Mouse (Mus musculus) neutrophil, adult 83 days (primary cell): Measurements from ENCODE around the gene Hoxb3. TPM values are rescaled to one million over a fixed set of nuclear protein-coding genes. Genes with fewer than 3 reads are reported as not detected.

Experiments
- total RNA-seq, 2 experiments: library from RNA; stranded (reverse); gene quantifications; one replicate each; pipeline ENCODE4 v1.2.4; 2023

The Hoxb3 gene
- 1 to 10 TPM in 1 of 2 experiments, under 1 TPM in 1; 0.99 to 1.7 TPM for total RNA-seq

DNA sequence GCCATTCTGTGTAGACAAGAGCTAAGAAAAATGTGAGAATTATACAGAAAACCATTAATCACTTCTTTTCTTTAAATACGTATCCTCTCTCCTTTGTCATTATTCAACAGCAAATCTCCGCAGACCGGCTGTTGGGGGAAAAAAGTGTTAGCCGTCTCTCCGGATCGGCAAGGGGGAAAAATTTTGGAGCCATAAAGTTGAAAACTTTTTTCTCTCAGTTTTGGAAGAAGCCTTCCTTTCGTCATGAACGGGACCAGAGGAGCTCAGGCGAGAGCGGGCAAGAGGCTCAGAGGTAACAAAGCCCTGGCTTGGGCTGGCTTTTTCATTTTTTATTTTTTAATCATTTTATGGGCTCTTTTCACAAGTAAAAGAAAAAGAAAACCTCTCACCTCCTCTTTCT, at the start of gene Hoxb3:
Hoxb3 (plus strand) TSS at position 173 of the 400 bp plus-strand sequence.

DNA sequence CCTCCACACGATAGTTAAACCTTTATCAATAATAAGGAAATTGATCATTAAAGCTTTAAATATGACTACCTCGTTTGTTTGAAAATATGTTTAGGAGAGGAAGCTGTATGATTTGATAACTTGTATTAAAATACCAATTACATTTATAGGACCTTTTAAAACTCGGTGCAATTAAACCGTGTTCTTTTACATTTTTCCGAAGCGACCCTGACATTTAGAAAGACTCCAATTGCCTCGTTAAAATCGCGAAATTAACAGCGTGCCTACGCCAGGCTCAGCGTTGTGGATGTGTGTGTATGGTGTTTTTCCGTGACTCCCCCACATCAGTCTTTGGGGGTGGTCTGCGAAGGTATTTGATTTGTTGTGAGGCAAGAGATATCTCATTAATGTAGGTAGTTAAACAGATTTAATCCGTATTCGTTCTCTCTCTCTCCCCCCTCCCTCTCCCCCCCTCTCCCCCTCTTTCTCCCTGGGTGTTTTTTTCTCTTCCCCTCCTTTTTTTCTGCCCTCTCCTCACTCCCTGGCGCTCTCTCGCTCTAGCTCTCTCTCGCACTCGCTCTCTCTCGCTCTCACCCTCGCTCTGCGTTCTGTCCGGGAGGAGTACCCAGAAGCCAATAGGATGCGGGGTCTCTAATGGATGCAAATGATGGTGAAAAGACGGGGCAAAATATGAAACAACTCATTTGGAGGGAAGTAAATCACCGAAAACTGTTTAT, 41.1 kb upstream of the Hoxb3 start, which contains the start of gene Hoxb8:
Hoxb8 (plus strand) TSS at position 51 of the 716 bp plus-strand sequence.

DNA sequence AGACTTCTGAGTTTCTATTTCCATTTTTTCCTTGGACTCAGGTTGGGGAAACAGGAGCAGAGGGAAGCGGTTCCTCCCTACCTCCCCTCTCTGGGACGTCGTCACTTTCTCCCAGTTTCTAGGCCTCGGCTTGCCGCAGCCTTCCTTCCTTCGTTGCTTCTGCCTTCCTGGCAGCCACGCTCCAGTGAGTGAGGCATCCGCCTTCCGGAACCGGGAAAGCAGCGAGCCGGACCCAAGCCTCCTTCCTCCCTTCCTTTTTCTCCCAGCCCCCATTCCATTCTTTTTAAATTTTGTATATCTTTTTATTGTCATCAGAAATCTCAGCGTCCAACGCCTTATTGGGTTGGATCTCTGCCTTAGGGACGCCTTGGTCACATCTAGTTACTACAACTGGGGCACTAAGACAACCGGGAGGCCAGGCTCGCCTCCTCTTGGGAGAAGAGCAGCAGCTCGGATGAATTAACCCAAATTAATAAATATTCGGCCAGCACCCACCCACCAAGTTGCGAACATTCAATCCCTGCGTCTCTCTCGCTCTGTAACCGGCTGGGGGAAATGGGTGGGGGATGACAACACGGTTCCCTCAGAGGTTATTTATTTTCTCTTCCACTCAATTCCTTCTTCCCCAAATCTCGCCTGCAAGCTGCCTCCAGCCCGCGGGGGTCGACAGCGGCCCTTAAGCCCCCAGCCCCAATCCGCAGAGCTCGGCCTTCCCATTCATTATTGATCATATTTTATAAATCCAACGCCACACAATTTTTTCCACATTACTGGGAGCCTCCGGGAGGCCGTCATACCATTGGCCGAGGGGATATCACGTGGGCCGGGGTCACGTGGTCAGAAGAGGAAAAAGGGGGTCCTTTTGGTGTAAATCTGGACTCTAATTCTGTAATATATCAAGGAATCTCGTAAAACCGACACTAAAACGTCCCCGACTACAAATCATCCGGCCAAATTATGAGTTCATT, 37.1 kb upstream of the Hoxb3 start, which contains the start of gene Hoxb7:
Hoxb7 (plus strand) TSS at position 853 of the 968 bp plus-strand sequence.

DNA sequence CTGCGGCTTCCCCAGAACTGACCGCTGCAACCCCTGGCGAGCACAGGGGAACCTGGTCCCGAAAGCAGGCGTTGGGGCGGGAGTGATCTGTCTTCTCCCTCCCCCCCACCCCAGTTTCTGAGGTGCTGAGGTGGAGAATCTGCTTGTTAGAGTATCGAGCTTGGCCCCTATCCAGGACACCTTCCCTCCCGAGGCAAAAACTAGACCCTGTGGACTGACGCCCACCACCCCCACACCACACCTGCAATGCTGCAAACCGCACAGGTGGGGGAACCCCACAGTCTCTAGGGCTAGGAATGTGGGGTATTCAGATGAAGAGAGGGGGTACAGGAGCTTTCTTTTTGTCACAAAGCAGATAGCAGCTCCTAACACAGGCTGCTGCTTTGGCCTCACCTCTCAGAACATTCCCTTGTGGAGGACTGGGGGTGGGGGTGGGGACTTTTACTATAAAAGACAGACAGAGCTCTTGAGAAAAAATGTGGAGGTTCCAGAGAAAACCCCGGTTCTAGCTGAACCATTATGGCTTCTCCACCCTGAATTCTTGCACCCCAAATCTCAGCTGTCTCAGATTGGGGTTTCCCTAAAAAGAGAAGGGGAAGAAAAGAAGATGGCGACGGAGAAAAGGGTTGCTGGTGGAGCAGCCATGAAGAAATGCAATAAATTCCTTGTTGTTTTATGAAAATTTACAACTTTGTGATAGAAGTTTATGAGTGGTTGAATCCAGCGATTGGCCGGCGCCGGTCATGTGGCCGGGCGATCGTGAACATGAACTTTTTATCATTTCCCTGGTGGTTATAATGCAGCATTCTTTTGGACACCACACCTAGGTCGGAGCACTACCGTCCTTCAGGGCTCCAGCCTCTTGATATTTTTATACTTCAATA, 31.2 kb upstream of the Hoxb3 start, which contains the start of gene Hoxb6:
Hoxb6 (plus strand) TSS at position 796 of the 884 bp plus-strand sequence.

DNA sequence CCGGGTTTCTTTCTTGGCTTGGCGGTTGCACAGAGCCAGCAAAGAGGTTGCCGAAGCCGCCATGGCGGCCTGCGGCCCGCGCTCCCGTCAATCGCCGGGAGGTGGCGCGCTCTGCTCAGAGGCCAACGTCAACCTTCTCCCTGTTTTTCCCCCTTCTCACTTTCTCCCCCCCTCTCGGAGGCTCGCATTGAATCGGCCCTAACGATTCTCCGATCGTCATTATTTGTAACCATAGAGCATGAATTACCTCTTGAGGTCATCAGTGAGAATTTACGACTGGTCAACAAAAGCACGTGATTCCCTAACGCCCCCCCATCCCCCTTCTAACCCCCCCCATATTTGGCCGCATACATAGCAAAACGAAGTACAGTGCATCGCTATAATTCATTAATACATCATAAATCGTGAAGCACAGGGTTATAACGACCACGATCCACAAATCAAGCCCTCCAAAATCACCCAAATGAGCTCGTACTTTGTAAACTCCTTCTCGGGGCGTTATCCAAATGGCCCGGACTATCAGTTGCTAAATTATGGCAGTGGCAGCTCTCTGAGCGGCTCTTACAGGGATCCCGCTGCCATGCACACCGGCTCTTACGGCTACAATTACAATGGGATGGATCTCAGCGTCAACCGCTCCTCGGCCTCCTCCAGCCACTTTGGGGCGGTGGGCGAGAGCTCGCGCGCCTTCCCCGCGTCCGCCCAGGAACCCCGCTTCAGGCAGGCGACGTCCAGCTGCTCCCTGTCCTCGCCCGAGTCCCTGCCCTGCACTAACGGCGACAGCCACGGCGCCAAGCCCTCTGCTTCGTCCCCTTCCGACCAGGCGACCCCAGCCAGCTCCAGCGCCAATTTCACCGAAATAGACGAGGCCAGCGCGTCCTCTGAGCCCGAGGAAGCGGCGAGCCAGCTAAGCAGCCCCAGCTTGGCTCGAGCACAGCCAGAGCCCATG, 19.7 kb upstream of the Hoxb3 start, which contains the start of gene Hoxb5:
Hoxb5 (plus strand) TSS at position 186 of the 949 bp plus-strand sequence.

DNA sequence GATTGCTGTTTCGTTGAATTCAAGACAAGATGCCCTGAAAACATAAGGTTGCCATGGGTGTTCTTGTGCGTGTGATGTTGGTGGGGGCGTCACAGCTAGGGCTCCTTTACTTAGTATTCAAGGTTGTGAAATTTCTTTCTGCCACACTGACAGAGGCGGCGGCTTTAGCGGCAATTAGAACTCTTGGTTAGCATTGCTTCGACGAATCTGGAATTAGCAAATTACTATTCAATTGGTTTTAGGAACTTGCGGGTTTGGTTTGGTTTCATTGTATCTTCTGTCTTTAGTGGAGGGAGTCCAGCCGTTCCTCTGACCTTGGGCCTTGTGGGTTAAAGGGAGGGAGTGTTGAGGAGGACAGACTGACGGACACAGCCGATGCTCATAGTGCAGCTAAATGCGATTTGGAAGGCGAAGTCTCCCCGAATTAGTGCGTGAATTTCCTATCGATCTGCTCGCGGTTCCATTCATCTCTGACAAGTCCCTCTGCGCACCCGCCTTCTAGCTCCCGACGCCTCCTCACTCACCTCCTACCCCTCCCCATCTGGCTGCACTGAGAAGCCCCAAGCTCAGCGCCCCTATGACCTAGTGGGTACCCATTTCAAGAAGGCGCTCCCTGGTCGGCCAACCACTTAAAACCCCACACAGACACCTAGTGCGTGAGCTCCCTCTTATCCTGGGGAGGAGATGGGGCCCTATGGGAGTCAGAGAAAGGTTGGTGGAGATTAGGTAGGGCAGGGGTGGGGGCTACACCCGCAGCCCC, 5.3 kb upstream of the Hoxb3 start, which contains the start of gene Hoxb4:
Hoxb4 (plus strand) TSS at position 660 of the 760 bp plus-strand sequence.

DNA sequence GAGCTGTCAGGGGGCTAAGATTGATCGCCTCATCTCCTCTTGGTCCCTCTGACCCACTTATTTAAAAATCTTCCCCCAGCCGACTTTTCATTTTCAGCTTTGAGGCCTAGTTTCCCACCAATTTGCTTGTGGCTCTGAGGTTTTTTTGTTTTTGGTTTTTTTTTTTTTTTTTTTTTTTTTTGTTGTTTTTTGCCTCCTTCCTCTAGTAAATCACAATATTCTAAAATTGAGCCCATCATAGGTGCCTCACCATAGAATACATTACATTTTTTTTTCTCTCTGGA, 27.2 kb downstream of the Hoxb3 start, which contains the start of gene Hoxb2:
Hoxb2 (plus strand) TSS at position 185 of the 284 bp plus-strand sequence.

DNA sequence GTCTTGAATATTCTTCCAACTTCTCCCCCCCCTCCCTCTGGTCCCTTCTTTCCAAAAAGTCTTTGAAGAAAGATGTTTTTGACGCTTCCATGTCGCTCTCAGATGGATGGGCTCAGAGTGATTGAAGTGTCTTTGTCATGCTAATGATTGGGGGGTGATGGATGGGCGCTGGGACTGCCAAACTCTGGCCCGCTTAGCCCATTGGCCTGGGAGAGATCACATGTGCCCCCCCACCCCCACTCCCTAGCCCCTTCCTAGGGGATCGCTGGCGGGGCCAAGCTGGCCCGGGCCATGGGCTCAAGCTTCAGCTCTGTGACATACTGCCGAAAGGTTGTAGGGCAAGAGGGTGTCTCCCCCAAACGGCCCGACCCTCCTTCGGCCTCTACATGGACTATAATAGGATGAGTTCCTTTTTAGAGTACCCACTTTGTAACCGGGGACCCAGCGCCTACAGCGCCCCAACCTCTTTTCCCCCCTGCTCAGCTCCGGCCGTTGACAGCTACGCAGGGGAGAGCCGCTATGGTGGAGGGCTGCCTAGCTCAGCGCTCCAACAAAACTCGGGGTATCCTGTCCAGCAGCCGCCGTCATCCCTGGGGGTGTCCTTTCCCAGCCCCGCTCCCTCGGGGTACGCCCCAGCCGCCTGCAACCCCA, 42.4 kb downstream of the Hoxb3 start, which contains the start of gene Hoxb1:
Hoxb1 (plus strand) TSS at position 312 of the 651 bp plus-strand sequence.

Other genes starting within 250 kb of the Hoxb3 start
- 100 to 1,000 TPM in 1 of 2 experiments, 10 to 100 TPM in 1; 94.9 to 107 TPM for gene Atp5g1, start 247.7 kb upstream of the Hoxb3 start, total RNA-seq
- gene Calcoco2, start 211.4 kb upstream of the Hoxb3 start, total RNA-seq, result not detected
- gene Ttll6, start 189.5 kb upstream of the Hoxb3 start, total RNA-seq, result not detected
- gene Hoxb13, start 129.0 kb upstream of the Hoxb3 start, total RNA-seq, result not detected
- gene Hoxb9, start 51.9 kb upstream of the Hoxb3 start, total RNA-seq, result not detected
- gene Hoxb8, start 41.4 kb upstream of the Hoxb3 start, total RNA-seq, result not detected
- not detected for gene Hoxb7, start 36.7 kb upstream of the Hoxb3 start, total RNA-seq
- gene Hoxb6, start 30.9 kb upstream of the Hoxb3 start, total RNA-seq, result not detected
- not detected for gene Hoxb5, start 20.0 kb upstream of the Hoxb3 start, total RNA-seq
- gene Hoxb4, start 5.1 kb upstream of the Hoxb3 start, total RNA-seq, result 1 to 10 TPM; 2.2 to 5.1 TPM
- gene Hoxb2, start 27.2 kb downstream of the Hoxb3 start, total RNA-seq, result not detected
- gene Hoxb1, start 42.4 kb downstream of the Hoxb3 start, total RNA-seq, result 1 to 10 TPM in 1 of 2 experiments, under 1 TPM in 1; 0.70 to 1.1 TPM
- gene Skap1, start 141.3 kb downstream of the Hoxb3 start, total RNA-seq, result 1 to 10 TPM in 1 of 2 experiments, under 1 TPM in 1; 0.72 to 1.2 TPM